Mouse (Mus musculus) lung, embryonic 14.5 days (tissue): ENCODE data around the gene Fitm2. TPM values are rescaled to one million over a fixed set of nuclear protein-coding genes. Genes with fewer than 3 reads are reported as not detected.

Experiments used
- ATAC-seq: fragments of 200-750 bp; cut with Nextera tagmentation; 2 replicates; pipeline ENCODE4 v1.8.0; 2017; ENCODE audit warnings: mild to moderate bottlenecking, moderate TSS enrichment, moderate library complexity; ENCODE audit not compliant: insufficient read depth
- DNase-seq: peaks from one replicate; pipeline ENCODE4 v3.0.0-alpha.2; 2015
- H3K27ac ChIP-seq: fragments of 300-500 bp; sonication (generic); 2 replicates; pipeline ENCODE4 v1.5.1; 2014; ENCODE audit warnings: low read depth, mild to moderate bottlenecking, moderate library complexity
- H3K27me3 ChIP-seq: fragments of 300-500 bp; sonication (generic); 2 replicates; pipeline ENCODE4 v1.6.1; 2014; ENCODE audit warnings: low read length, control low read depth; ENCODE audit not compliant: insufficient read depth
- H3K36me3 ChIP-seq: fragments of 300-500 bp; sonication (generic); 2 replicates; pipeline ENCODE4 v1.6.1; 2014; ENCODE audit warnings: control low read depth; ENCODE audit not compliant: insufficient read depth
- H3K4me1 ChIP-seq: fragments of 300-500 bp; sonication (generic); 2 replicates; pipeline ENCODE4 v1.6.1; 2014; ENCODE audit warnings: antibody characterized with exemption, control low read depth; ENCODE audit not compliant: insufficient read depth
- H3K4me2 ChIP-seq: fragments of 300-500 bp; sonication (generic); 2 replicates; pipeline ENCODE4 v1.6.1; 2014; ENCODE audit warnings: mild to moderate bottlenecking
- H3K4me3 ChIP-seq: fragments of 300-500 bp; sonication (generic); 2 replicates; pipeline ENCODE4 v1.5.1; 2014; ENCODE audit warnings: low read depth, low read length
- H3K9ac ChIP-seq: fragments of 300-500 bp; sonication (generic); 2 replicates; pipeline ENCODE4 v1.6.1; 2014
- H3K9me3 ChIP-seq: fragments of 300-500 bp; sonication (generic); 2 replicates; pipeline ENCODE4 v1.6.1; 2016; ENCODE audit warnings: low read depth, low read length, control low read depth
- CTCF ChIP-seq: IDR thresholded peaks from 2 replicates; pipeline ENCODE4 v1.5.1; 2016; ENCODE audit warnings: antibody characterized with exemption, low read depth
- WGBS: fragments of 180-500 bp; shearing (Covaris S2); extraction: QIAGEN DNeasy Blood & Tissue Kit; methylation state at CpG from one replicate; pipeline ENCODE4 v1.1.7; 2014; 5-methylcytosine and 5-hydroxymethylcytosine counted together
- polyA plus RNA-seq: library from polyadenylated mRNA; unstranded; fragments of >200 nt; fragmentation: Nextera tagmentation; extraction: Ambion mirVana; gene quantifications from 2 replicates; pipeline ENCODE4 v1.2.1, GENCODE M21; 2014

The Fitm2 gene
- polyA plus RNA-seq, 1 experiment from 2014 or later, result 10.1 TPM

GRCm38 (mm10) chr2:163458539-163459265, 13.7 kb downstream of the Fitm2 start:
- Histone ChIP-seq H3K9me3 (no peaks in the 10 kb centered on the region), H3K9ac (no peak overlapping the region), H3K4me3 (no peak overlapping the region), H3K4me1 (no peaks in the 10 kb centered on the region), H3K27ac (no peak overlapping the region), H3K4me2 (no peak overlapping the region), H3K27me3 (no peaks in the 10 kb centered on the region; the same call in 1 of the 2 replicates), H3K36me3 (no peaks in the 10 kb centered on the region)
- ATAC-seq (no peak), DNase-seq (peak; percentile 58)
- TF ChIP-seq CTCF, result no peak
- WGBS, result 37% methylated on average over 27 of the region's 27 CpGs

- Histone ChIP-seq H3K27me3 (no peaks in the 10 kb centered on the region; the same call in 1 of the 2 replicates), H3K4me1 (no peaks in the 10 kb centered on the region), H3K36me3 (no peaks in the 10 kb centered on the region), H3K27ac (no peak overlapping the region), H3K9me3 (no peaks in the 10 kb centered on the region), H3K9ac (no peak overlapping the region), H3K4me3 (no peak overlapping the region), H3K4me2 (no peak overlapping the region)
- DNase-seq, result no peak
- ATAC-seq, result no peak
- WGBS, result 86% methylated on average over 13 of the region's 13 CpGs
- no peak for TF ChIP-seq CTCF
Observed at GRCm38 (mm10) chr2:163453378-163453777, 19.1 kb downstream of the Fitm2 start.

- H3K4me1 ChIP-seq, result no peaks in the 10 kb centered on the region
- DNase-seq, result no peak
- H3K27me3 ChIP-seq, result no peaks in the 10 kb centered on the region; the same call in 1 of the 2 replicates
- H3K27ac ChIP-seq, result no peak overlapping the region
- H3K4me3 ChIP-seq, result no peak overlapping the region
- H3K9ac ChIP-seq, result no peak overlapping the region
- H3K9me3 ChIP-seq, result no peaks in the 10 kb centered on the region
- no peak overlapping the region for H3K4me2 ChIP-seq
- no peaks in the 10 kb centered on the region for H3K36me3 ChIP-seq
- ATAC-seq, result no peak
- peak; percentile 32; the same call in 1 of the 2 replicates for TF ChIP-seq CTCF
- 87% methylated on average over 6 of the region's 6 CpGs for WGBS
Observed at GRCm38 (mm10) chr2:163452738-163453137, 19.7 kb downstream of the Fitm2 start.

- no peaks in the 10 kb centered on the region for H3K36me3 ChIP-seq
- DNase-seq (peak; percentile 48), ATAC-seq (no peak)
- H3K4me1 ChIP-seq, result no peaks in the 10 kb centered on the region
- H3K9me3 ChIP-seq, result no peaks in the 10 kb centered on the region
- no peaks in the 10 kb centered on the region for H3K27me3 ChIP-seq
- no peak overlapping the region for H3K9ac ChIP-seq
- no peak for TF ChIP-seq CTCF
- H3K27ac ChIP-seq, result no peak overlapping the region
- WGBS, result 48% methylated on average over 6 of the region's 6 CpGs
- H3K4me3 ChIP-seq, result no peak overlapping the region
- no peak overlapping the region for H3K4me2 ChIP-seq
Observed at GRCm38 (mm10) chr2:163450668-163451295, 21.6 kb downstream of the Fitm2 start.

GRCm38 (mm10) chr2:163449276-163449675, 23.2 kb downstream of the Fitm2 start:
- Histone ChIP-seq H3K36me3 (no peaks in the 10 kb centered on the region), H3K4me2 (no peak overlapping the region), H3K4me1 (no peaks in the 10 kb centered on the region), H3K9ac (no peak overlapping the region), H3K9me3 (no peaks in the 10 kb centered on the region), H3K4me3 (no peak overlapping the region), H3K27ac (no peak overlapping the region), H3K27me3 (no peaks in the 10 kb centered on the region)
- WGBS, result 46% methylated on average over 3 of the region's 3 CpGs
- ATAC-seq (no peak), DNase-seq (no peak)
- no peak for TF ChIP-seq CTCF

GRCm38 (mm10) chr2:163447375-163447774, 25.1 kb downstream of the Fitm2 start:
- Histone ChIP-seq H3K27ac (no peak overlapping the region), H3K9ac (no peak overlapping the region), H3K4me3 (no peak overlapping the region), H3K27me3 (no peaks in the 10 kb centered on the region), H3K4me1 (no peaks in the 10 kb centered on the region), H3K4me2 (no peak overlapping the region), H3K9me3 (no peaks in the 10 kb centered on the region), H3K36me3 (no peaks in the 10 kb centered on the region)
- no peak for TF ChIP-seq CTCF
- 76% methylated on average over 12 of the region's 12 CpGs for WGBS
- no peak for DNase-seq
- ATAC-seq, result no peak

- H3K27ac ChIP-seq, result no peak overlapping the region
- no peaks in the 10 kb centered on the region for H3K36me3 ChIP-seq
- DNase-seq, result no peak
- H3K4me3 ChIP-seq, result no peak overlapping the region
- TF ChIP-seq CTCF, result no peak
- no peak for ATAC-seq
- H3K27me3 ChIP-seq, result peaks cover under 1% of the 10 kb centered on the region; the same call in 1 of the 2 replicates
- H3K4me1 ChIP-seq, result no peaks in the 10 kb centered on the region
- H3K4me2 ChIP-seq, result no peak overlapping the region
- no peaks in the 10 kb centered on the region for H3K9me3 ChIP-seq
- no peak overlapping the region for H3K9ac ChIP-seq
- 47% methylated on average over 7 of the region's 7 CpGs for WGBS
Observed at GRCm38 (mm10) chr2:163444017-163444416, 28.4 kb downstream of the Fitm2 start.
